Mouse (Mus musculus) olfactory bulb, adult 2 months (tissue): ENCODE results near the gene Rps17.

Source experiments
- CTCF ChIP-seq: fragments of 200-500 bp; IDR thresholded peaks from 2 replicates; pipeline ENCODE4 v1.5.1; 2012; ENCODE audit warnings: low read depth, mild to moderate bottlenecking, low read length, moderate library complexity; ENCODE audit not compliant: insufficient read depth
- POLR2A ChIP-seq: fragments of 200-500 bp; IDR thresholded peaks from 2 replicates; pipeline ENCODE4 v1.6.1; 2012; ENCODE audit warnings: mild to moderate bottlenecking, low read depth, low read length, moderate library complexity; ENCODE audit not compliant: insufficient read depth

DNA sequence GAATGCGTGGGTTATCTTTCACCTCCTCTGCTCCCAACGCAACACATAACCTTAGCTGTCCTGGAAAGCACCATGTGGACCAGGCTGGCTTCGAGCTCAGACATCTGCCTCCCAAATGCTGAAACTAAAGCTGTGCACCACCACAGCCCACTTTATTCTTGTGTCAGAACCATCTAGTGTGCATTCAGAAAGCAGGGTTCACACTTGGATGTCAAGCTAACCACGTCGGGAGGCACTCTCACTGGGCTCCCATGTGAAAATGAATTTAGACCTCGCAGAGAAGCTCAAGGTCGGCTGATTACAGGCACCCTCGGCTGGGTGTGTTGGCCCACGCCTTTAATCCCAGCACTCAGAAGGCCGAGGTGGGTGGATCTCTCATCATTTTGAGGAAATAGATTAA, 1.2 kb downstream of the Rps17 start:
- no peak for TF ChIP-seq CTCF
- TF ChIP-seq POLR2A = no peak
